Mouse (Mus musculus) hindbrain, embryonic 16.5 days (tissue): ENCODE data around the gene Pik3r2. TPM values are rescaled to one million over a fixed set of nuclear protein-coding genes. Genes with fewer than 3 reads are reported as not detected.

Experiments used
- ATAC-seq: fragments of 200-750 bp; cut with Nextera tagmentation; 2 replicates; pipeline ENCODE4 v1.8.0; 2017; ENCODE audit warnings: moderate TSS enrichment, moderate library complexity
- H3K27ac ChIP-seq: fragments of 300-500 bp; sonication (generic); 2 replicates; pipeline ENCODE4 v1.5.1; 2014; ENCODE audit warnings: low read depth, mild to moderate bottlenecking, control low read depth, low read length, moderate library complexity
- H3K27me3 ChIP-seq: fragments of 300-500 bp; sonication (generic); replicated peaks from 2 replicates; pipeline ENCODE4 v1.6.1; 2014; ENCODE audit warnings: low read length; ENCODE audit not compliant: control insufficient read depth, insufficient read depth
- H3K36me3 ChIP-seq: fragments of 300-500 bp; sonication (generic); 2 replicates; pipeline ENCODE4 v1.6.1; 2014; ENCODE audit warnings: mild to moderate bottlenecking, low read length, moderate library complexity, mixed read lengths; ENCODE audit not compliant: control insufficient read depth, insufficient read depth
- H3K4me1 ChIP-seq: fragments of 300-500 bp; sonication (generic); 2 replicates; pipeline ENCODE4 v1.6.1; 2014; ENCODE audit warnings: low read depth, low read length; ENCODE audit not compliant: control insufficient read depth, insufficient read depth
- H3K4me2 ChIP-seq: fragments of 300-500 bp; sonication (generic); 2 replicates; pipeline ENCODE4 v1.6.1; 2014; ENCODE audit warnings: mild to moderate bottlenecking, low read length, control low read depth, moderate library complexity
- H3K4me3 ChIP-seq: fragments of 300-500 bp; sonication (generic); 2 replicates; pipeline ENCODE4 v1.5.1; 2014; ENCODE audit warnings: mild to moderate bottlenecking, low read length, control low read depth, moderate library complexity
- H3K9ac ChIP-seq: fragments of 300-500 bp; sonication (generic); 2 replicates; pipeline ENCODE4 v1.6.1; 2014; ENCODE audit warnings: low read depth, mild to moderate bottlenecking, control low read depth, low read length, moderate library complexity
- H3K9me3 ChIP-seq: fragments of 300-500 bp; sonication (generic); 2 replicates; pipeline ENCODE4 v1.6.1; 2014; ENCODE audit warnings: mild to moderate bottlenecking, low read length, moderate library complexity; ENCODE audit not compliant: control insufficient read depth
- WGBS: fragments of 180-500 bp; shearing (Covaris S2); extraction: QIAGEN DNeasy Blood & Tissue Kit; methylation state at CpG from one replicate; pipeline ENCODE4 v1.1.7; 2014; 5-methylcytosine and 5-hydroxymethylcytosine counted together
- polyA plus RNA-seq: library from polyadenylated mRNA; unstranded; fragments of >200 nt; fragmentation: Nextera tagmentation; extraction: Ambion mirVana; gene quantifications from 2 replicates; pipeline ENCODE4 v1.2.1, GENCODE M21; 2015

The Pik3r2 gene
- polyA plus RNA-seq, 1 experiment from 2014 or later = 115 TPM

DNA sequence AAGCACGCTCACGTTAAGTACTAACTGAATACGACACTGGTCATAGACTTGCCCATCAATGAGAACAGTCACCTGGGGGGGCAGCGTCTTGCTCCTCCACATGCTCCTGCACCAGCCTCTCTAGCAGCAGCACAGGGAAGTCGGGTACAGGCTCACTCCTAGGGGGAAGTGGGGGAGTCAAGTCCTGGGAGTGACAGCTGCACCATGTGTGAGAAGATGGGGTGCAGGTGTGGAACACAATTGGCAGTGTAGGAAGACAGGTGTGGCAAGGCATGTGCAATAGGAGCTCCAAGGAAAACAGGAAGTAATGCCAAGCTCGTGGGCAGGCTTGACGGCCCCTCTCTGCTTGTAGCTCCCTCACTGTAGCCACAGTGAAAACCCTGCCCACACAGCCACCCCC is 5.3 kb downstream of the Pik3r2 start:
- Histone ChIP-seq H3K4me2 (no peak overlapping the region), H3K36me3 (peaks cover 41% of the 10 kb centered on the region), H3K27ac (no peak overlapping the region), H3K9me3 (no peaks in the 10 kb centered on the region), H3K4me1 (peaks cover 42% of the 10 kb centered on the region), H3K9ac (0 out of 2 replicates have a peak overlapping the region, but pooled peaks have one; percentile 9), H3K4me3 (no peak overlapping the region), H3K27me3 (no peaks in the 10 kb centered on the region)
- ATAC-seq = no peak
- 92% methylated on average over 6 of the region's 7 CpGs for WGBS

- no peak overlapping the region for H3K27ac ChIP-seq
- H3K36me3 ChIP-seq = peaks cover 41% of the 10 kb centered on the region
- ATAC-seq = no peak
- no peak overlapping the region for H3K4me2 ChIP-seq
- no peaks in the 10 kb centered on the region for H3K27me3 ChIP-seq
- H3K9me3 ChIP-seq = no peaks in the 10 kb centered on the region
- H3K4me1 ChIP-seq = peaks cover 42% of the 10 kb centered on the region
- 95% methylated on average over 13 of the region's 13 CpGs for WGBS
- 0 out of 2 replicates have a peak overlapping the region, but pooled peaks have one; percentile 9 for H3K9ac ChIP-seq
- H3K4me3 ChIP-seq = no peak overlapping the region
These were observed 5.8 kb downstream of the Pik3r2 start for GRCm38 (mm10) chr8:70770748-70771147.

DNA sequence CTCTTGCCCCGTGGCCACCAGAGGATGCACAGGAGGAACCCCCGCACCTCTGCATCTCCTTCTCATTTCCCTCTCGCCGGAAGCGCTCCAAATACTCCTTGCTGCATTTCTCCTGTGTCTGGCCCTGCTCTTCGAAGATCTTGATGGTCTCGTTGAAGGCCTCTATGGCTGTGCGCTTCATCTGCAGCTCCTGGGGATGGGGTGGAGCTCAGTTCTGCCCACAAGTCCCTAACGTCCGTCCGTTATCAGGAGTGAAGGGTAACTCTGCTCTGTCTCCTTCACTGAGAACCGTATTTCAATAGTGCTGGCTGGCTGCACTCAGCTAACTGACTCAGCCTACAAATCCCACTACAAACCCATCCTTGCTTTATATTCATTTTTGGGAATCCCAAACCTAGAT is 6.7 kb downstream of the Pik3r2 start:
- WGBS = 76% methylated on average over 12 of the region's 12 CpGs
- Histone ChIP-seq H3K4me2 (no peak overlapping the region), H3K4me1 (peaks cover 33% of the 10 kb centered on the region), H3K4me3 (no peak overlapping the region), H3K9me3 (no peaks in the 10 kb centered on the region), H3K9ac (no peak overlapping the region; the same call in 1 of the 2 replicates), H3K27me3 (no peaks in the 10 kb centered on the region), H3K36me3 (peaks cover 41% of the 10 kb centered on the region), H3K27ac (no peak overlapping the region; the same call in 1 of the 2 replicates)
- no peak for ATAC-seq

- 8% methylated on average over 26 of the region's 26 CpGs for WGBS
- Histone ChIP-seq H3K27me3 (no peaks in the 10 kb centered on the region), H3K4me1 (peaks cover 28% of the 10 kb centered on the region), H3K4me3 (no peak overlapping the region), H3K27ac (no peak overlapping the region), H3K4me2 (no peak overlapping the region), H3K9me3 (no peaks in the 10 kb centered on the region), H3K36me3 (peaks cover 41% of the 10 kb centered on the region), H3K9ac (no peak overlapping the region; the same call in 1 of the 2 replicates)
- ATAC-seq = peak; percentile 72
These were observed 7.2 kb downstream of the Pik3r2 start for GRCm38 (mm10) chr8:70769359-70769758.

GRCm38 (mm10) chr8:70768956-70769355 is 7.6 kb downstream of the Pik3r2 start:
- Histone ChIP-seq H3K36me3 (peaks cover 41% of the 10 kb centered on the region), H3K4me2 (no peak overlapping the region), H3K9ac (no peak overlapping the region), H3K4me1 (peaks cover 24% of the 10 kb centered on the region), H3K27me3 (no peaks in the 10 kb centered on the region), H3K4me3 (no peak overlapping the region), H3K27ac (no peak overlapping the region), H3K9me3 (no peaks in the 10 kb centered on the region)
- 86% methylated on average over 16 of the region's 16 CpGs for WGBS
- peak; percentile 0 for ATAC-seq

DNA sequence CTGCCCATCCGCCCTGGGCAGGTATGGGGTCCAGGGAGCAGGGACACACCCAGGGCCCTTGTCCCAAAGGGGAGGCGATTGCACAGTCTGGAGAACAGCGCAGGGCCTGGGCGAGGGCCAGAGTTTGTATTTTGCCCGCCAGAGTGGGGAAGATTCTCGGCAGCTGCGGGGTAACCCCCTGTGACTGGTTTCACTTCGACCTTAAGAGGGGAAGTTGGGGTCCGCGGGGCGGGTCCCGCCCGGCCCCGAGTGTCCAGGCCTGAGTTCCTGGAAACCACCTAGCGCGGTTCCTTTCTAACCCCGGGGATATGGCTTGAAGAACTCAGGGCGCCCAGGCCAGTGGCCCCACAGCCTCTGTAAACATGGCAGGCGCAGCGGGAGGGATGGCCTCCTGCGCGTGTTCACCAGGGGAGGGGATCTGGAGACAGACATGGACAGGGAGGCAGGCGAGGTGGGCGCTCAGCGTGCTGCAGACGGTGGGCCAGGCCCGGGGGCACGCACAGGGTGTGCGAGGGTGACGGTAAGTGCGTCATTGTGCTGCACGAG is 8.2 kb downstream of the Pik3r2 start:
- Histone ChIP-seq H3K9ac (no peak overlapping the region), H3K4me3 (no peak overlapping the region), H3K27ac (no peak overlapping the region), H3K27me3 (no peaks in the 10 kb centered on the region), H3K36me3 (peaks cover 40% of the 10 kb centered on the region), H3K9me3 (no peaks in the 10 kb centered on the region), H3K4me1 (peaks cover 18% of the 10 kb centered on the region), H3K4me2 (no peak overlapping the region)
- no peak for ATAC-seq
- WGBS = 95% methylated on average over 32 of the region's 32 CpGs

DNA sequence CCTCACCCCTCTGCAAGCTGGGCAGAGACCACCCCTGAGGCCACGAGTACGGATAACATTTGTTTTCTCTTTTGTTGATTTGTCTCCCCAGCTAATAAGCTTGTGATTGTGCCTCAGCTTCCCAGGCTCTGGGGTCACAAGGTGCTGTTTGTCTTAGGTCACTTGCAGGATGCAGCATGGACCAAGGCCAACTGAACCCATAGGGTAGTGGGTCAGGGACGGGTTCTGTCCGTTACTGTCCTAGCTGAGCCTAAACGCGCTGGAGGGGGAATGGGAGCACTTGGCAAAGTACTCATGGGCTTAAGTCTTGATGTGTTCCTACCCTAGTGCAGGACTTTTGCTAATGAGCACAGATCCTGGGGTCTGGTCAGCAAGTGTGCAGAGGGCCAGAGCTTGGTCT is 9.0 kb downstream of the Pik3r2 start:
- H3K4me3 ChIP-seq = no peak overlapping the region
- peaks cover 10% of the 10 kb centered on the region for H3K4me1 ChIP-seq
- no peak for ATAC-seq
- no peaks in the 10 kb centered on the region for H3K27me3 ChIP-seq
- H3K9me3 ChIP-seq = no peaks in the 10 kb centered on the region
- no peak overlapping the region for H3K27ac ChIP-seq
- WGBS = 77% methylated on average over 6 of the region's 6 CpGs
- H3K9ac ChIP-seq = no peak overlapping the region
- H3K36me3 ChIP-seq = peaks cover 37% of the 10 kb centered on the region
- no peak overlapping the region for H3K4me2 ChIP-seq

- H3K4me2 ChIP-seq = peak overlapping the region; percentile 48
- H3K36me3 ChIP-seq = peaks cover 34% of the 10 kb centered on the region
- no peaks in the 10 kb centered on the region for H3K9me3 ChIP-seq
- H3K4me3 ChIP-seq = peak overlapping the region; percentile 22
- 7% methylated on average over 21 of the region's 21 CpGs for WGBS
- H3K9ac ChIP-seq = peak overlapping the region; percentile 41
- H3K4me1 ChIP-seq = peaks cover 8% of the 10 kb centered on the region
- no peak for ATAC-seq
- H3K27ac ChIP-seq = no peak overlapping the region
- H3K27me3 ChIP-seq = no peaks in the 10 kb centered on the region
These were observed 9.7 kb downstream of the Pik3r2 start for GRCm38 (mm10) chr8:70766571-70767440.

GRCm38 (mm10) chr8:70765838-70766570 is 10.5 kb downstream of the Pik3r2 start:
- H3K36me3 ChIP-seq = peaks cover 26% of the 10 kb centered on the region
- H3K27me3 ChIP-seq = no peaks in the 10 kb centered on the region
- H3K9ac ChIP-seq = peak overlapping the region; percentile 41
- H3K4me1 ChIP-seq = peaks cover 8% of the 10 kb centered on the region
- peak overlapping the region; percentile 48 for H3K4me2 ChIP-seq
- no peak overlapping the region for H3K27ac ChIP-seq
- peak overlapping the region; percentile 22 for H3K4me3 ChIP-seq
- ATAC-seq = no peak
- no peaks in the 10 kb centered on the region for H3K9me3 ChIP-seq
- 2% methylated on average over 34 of the region's 34 CpGs for WGBS
